In the genomic region with DNA sequence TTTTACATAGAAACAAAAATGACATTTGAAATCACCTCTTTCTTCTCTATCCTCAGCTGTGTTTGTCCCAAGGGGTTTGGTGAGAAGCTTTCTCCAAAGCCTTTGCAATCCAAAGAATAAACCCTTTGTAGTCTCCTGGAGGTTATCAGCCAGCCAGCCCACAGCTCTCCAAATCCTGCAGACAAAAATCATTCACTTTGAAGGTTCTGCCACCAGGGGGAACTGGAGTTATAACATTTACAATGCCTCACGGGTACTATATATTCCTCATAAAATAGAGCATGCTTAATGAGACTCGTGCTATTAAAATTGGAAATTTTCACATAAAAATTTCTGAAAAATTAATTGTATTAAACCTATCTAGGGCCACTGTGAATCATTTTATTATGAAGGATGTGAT, we compare ENCODE assay signal across 9 mouse cellular contexts.
DNase-seq lines count a peak whose midpoint lies in the region; ATAC-seq lines count a peak whose summit lies in the region.
"Had no signal": no experiment of that assay in that cellular context is flagged by ENCODE, and none has a peak within 500 bp of the region (broad histone marks: within the 10 kb centered on the region; RNA-seq: fewer than 3 reads in every experiment).

No protein-coding gene starts in this region.

- no peak overlapping the region for H3K4me3 ChIP-seq in neural tube, embryonic 13.5 days
- H3K4me3 ChIP-seq: megakaryocyte, embryonic 14.5 days had no signal

- peak; percentile 26 for DNase-seq in cerebellum, adult 11 months
- DNase-seq in A20 (ENCODE audit: low read depth, low spot score) = peak; percentile 29
- peak; percentile 73 to 79 for DNase-seq in cerebellum, postnatal 10 days
- DNase-seq in frontal cortex, postnatal 36 days (ENCODE audit: low spot score in 2 of 2) = peak; percentile 44 to 76
- DNase-seq in layer of hippocampus, postnatal 25 days (ENCODE audit: extremely low spot score in 1 of 2, low spot score in 1 of 2) = peak; percentile 16 to 51
- DNase-seq in T-cell, adult 2 months (ENCODE audit: low spot score) = no peak

- H3K4me2 ChIP-seq in neural tube, embryonic 13.5 days = no peak overlapping the region

- H3K36me3 ChIP-seq in neural tube, embryonic 13.5 days = no peaks in the 10 kb centered on the region

- no peaks in the 10 kb centered on the region for H3K9me3 ChIP-seq in neural tube, embryonic 13.5 days
- H3K9me3 ChIP-seq: megakaryocyte, embryonic 14.5 days had no signal

- no peak; the same call in 1 of the 2 replicates for ATAC-seq in cerebellum, adult (ENCODE audit: insufficient number of reproducible peaks, low FRiP score, low TSS enrichment)
- peak; percentile 43; the same call in 1 of the 2 replicates for ATAC-seq in neural tube, embryonic 13.5 days (ENCODE audit: low read depth)

- 26% methylated on average over 2 of the region's 2 CpGs for WGBS in neural tube, embryonic 13.5 days

- no peaks in the 10 kb centered on the region for H3K4me1 ChIP-seq in neural tube, embryonic 13.5 days (replicated peaks)
- H3K4me1 ChIP-seq: megakaryocyte, embryonic 14.5 days had no signal

- no peaks in the 10 kb centered on the region for H3K27me3 ChIP-seq in neural tube, embryonic 13.5 days
- H3K27me3 ChIP-seq: megakaryocyte, embryonic 14.5 days had no signal

- H3K9ac ChIP-seq in neural tube, embryonic 13.5 days = no peak overlapping the region

- H3K27ac ChIP-seq in neural tube, embryonic 13.5 days (replicated peaks) = no peak overlapping the region
